8 mouse cellular contexts compared by ENCODE assay signal in genomic region chr1:74110932-74111695, GRCm38 (mm10). TPM values are rescaled to one million over a fixed set of nuclear protein-coding genes. Genes with fewer than 3 reads are reported as not detected.
DNase-seq lines count a peak whose midpoint lies in the region; ATAC-seq lines count a peak whose summit lies in the region.

No protein-coding gene starts in this region.

- peak; percentile 59 to 68 for DNase-seq in right cerebral cortex, postnatal 10 days (ENCODE audit: low spot score in 2 of 2)
- no peak for DNase-seq in right cerebral cortex, adult 18-20 months
- DNase-seq in limb, embryonic 10.5 days (ENCODE audit: low spot score): peak; percentile 60
- DNase-seq in urinary bladder, postnatal 36 days (ENCODE audit: low spot score in 2 of 2): no peak
- DNase-seq in spleen, adult 18-20 months: no peak

- no peak overlapping the region for H3K9ac ChIP-seq in forebrain, embryonic 16.5 days (replicated peaks; ENCODE audit: low read depth, low read length)
- no peak overlapping the region for H3K9ac ChIP-seq in stomach, embryonic 16.5 days (ENCODE audit: low read length)
- no peak overlapping the region for H3K9ac ChIP-seq in intestine, embryonic 15.5 days

- H3K36me3 ChIP-seq in forebrain, embryonic 16.5 days (ENCODE audit: control insufficient read depth, insufficient read depth): no peaks in the 10 kb centered on the region
- H3K36me3 ChIP-seq in limb, embryonic 10.5 days: no peaks in the 10 kb centered on the region
- no peaks in the 10 kb centered on the region for H3K36me3 ChIP-seq in stomach, embryonic 16.5 days (ENCODE audit: control insufficient read depth, insufficient read depth, low read length)
- no peaks in the 10 kb centered on the region for H3K36me3 ChIP-seq in intestine, embryonic 15.5 days

- peak overlapping the region; percentile 41 for H3K27ac ChIP-seq in forebrain, embryonic 16.5 days (ENCODE audit: low read length)
- peak overlapping the region; percentile 77 for H3K27ac ChIP-seq in limb, embryonic 10.5 days
- H3K27ac ChIP-seq in stomach, embryonic 16.5 days (ENCODE audit: low read length): no peak overlapping the region
- H3K27ac ChIP-seq in intestine, embryonic 15.5 days: no peak overlapping the region

- H3K4me2 ChIP-seq in forebrain, embryonic 16.5 days (ENCODE audit: low read length): no peak overlapping the region
- H3K4me2 ChIP-seq in stomach, embryonic 16.5 days (ENCODE audit: low read depth, low read length): no peak overlapping the region
- H3K4me2 ChIP-seq in intestine, embryonic 15.5 days (replicated peaks): no peak overlapping the region

- ATAC-seq in forebrain, embryonic 16.5 days: peak; percentile 93
- peak; percentile 69; the same call in 1 of the 2 replicates for ATAC-seq in stomach, embryonic 16.5 days (ENCODE audit: insufficient read depth, low FRiP score)
- no peak for ATAC-seq in intestine, embryonic 15.5 days

- H3K27me3 ChIP-seq in forebrain, embryonic 16.5 days (replicated peaks; ENCODE audit: control insufficient read depth, insufficient read depth, low read length): no peaks in the 10 kb centered on the region
- peaks cover 18% of the 10 kb centered on the region; the same call in 1 of the 2 replicates for H3K27me3 ChIP-seq in limb, embryonic 10.5 days (ENCODE audit: low read depth, poor library complexity, severe bottlenecking)
- no peaks in the 10 kb centered on the region for H3K27me3 ChIP-seq in stomach, embryonic 16.5 days (ENCODE audit: control insufficient read depth, insufficient read depth, low read length)
- H3K27me3 ChIP-seq in intestine, embryonic 15.5 days (replicated peaks): no peaks in the 10 kb centered on the region

- WGBS in forebrain, embryonic 16.5 days: 7% methylated on average over 8 of the region's 8 CpGs
- WGBS in limb, embryonic 10.5 days: 10% methylated on average over 8 of the region's 8 CpGs
- WGBS in stomach, embryonic 16.5 days: 28% methylated on average over 8 of the region's 8 CpGs
- WGBS in intestine, embryonic 15.5 days: 26% methylated on average over 8 of the region's 8 CpGs

- H3K4me3 ChIP-seq in forebrain, embryonic 16.5 days (replicated peaks; ENCODE audit: low read length): no peak overlapping the region
- peak overlapping the region; percentile 20 for H3K4me3 ChIP-seq in limb, embryonic 10.5 days
- H3K4me3 ChIP-seq in stomach, embryonic 16.5 days (replicated peaks; ENCODE audit: low read length): no peak overlapping the region
- H3K4me3 ChIP-seq in intestine, embryonic 15.5 days (replicated peaks): no peak overlapping the region

- no peaks in the 10 kb centered on the region for H3K9me3 ChIP-seq in forebrain, embryonic 16.5 days (ENCODE audit: control insufficient read depth, low read length)
- H3K9me3 ChIP-seq in limb, embryonic 10.5 days (replicated peaks): no peaks in the 10 kb centered on the region
- no peaks in the 10 kb centered on the region for H3K9me3 ChIP-seq in stomach, embryonic 16.5 days (replicated peaks; ENCODE audit: control insufficient read depth, low read length)
- H3K9me3 ChIP-seq in intestine, embryonic 15.5 days: no peaks in the 10 kb centered on the region

- H3K4me1 ChIP-seq in forebrain, embryonic 16.5 days (replicated peaks; ENCODE audit: control insufficient read depth, insufficient read depth, low read length): peaks cover 19% of the 10 kb centered on the region
- peaks cover 51% of the 10 kb centered on the region for H3K4me1 ChIP-seq in limb, embryonic 10.5 days
- peaks cover 7% of the 10 kb centered on the region for H3K4me1 ChIP-seq in stomach, embryonic 16.5 days (ENCODE audit: control insufficient read depth, insufficient read depth, low read length)
- H3K4me1 ChIP-seq in intestine, embryonic 15.5 days (replicated peaks): peaks cover 7% of the 10 kb centered on the region; the same call in 1 of the 2 replicates

RNA-seq across cellular contexts. Expression of gene Tns1, which starts 13.1 kb away (rescaled TPM):
- 10.7 and 11.0 TPM in 2 replicates for polyA plus RNA-seq in forebrain, embryonic 16.5 days (2015; fragmentation: Nextera tagmentation; extraction: Ambion mirVana)
- polyA plus RNA-seq in limb, embryonic 10.5 days (2016; fragmentation: Nextera tagmentation; extraction: Ambion mirVana): 38.6 and 46.7 TPM in 2 replicates
- polyA plus RNA-seq in stomach, embryonic 16.5 days (2015; fragmentation: Nextera tagmentation; extraction: Ambion mirVana): 42.1 and 45.0 TPM in 2 replicates
- polyA plus RNA-seq in intestine, embryonic 15.5 days (2015; fragmentation: Nextera tagmentation; extraction: Ambion mirVana): 23.1 and 29.1 TPM in 2 replicates

RNA-seq across cellular contexts. Expression of gene Rufy4, which starts 14.2 kb away (rescaled TPM):
- polyA plus RNA-seq in forebrain, embryonic 16.5 days (2015; fragmentation: Nextera tagmentation; extraction: Ambion mirVana): 0.32 and 0.36 TPM in 2 replicates
- 0.08 and 0.13 TPM in 2 replicates for polyA plus RNA-seq in limb, embryonic 10.5 days (2016; fragmentation: Nextera tagmentation; extraction: Ambion mirVana)
- polyA plus RNA-seq in stomach, embryonic 16.5 days (2015; fragmentation: Nextera tagmentation; extraction: Ambion mirVana): 0.25 and 0.44 TPM in 2 replicates
- 0.18 and 0.34 TPM in 2 replicates for polyA plus RNA-seq in intestine, embryonic 15.5 days (2015; fragmentation: Nextera tagmentation; extraction: Ambion mirVana)

RNA-seq across cellular contexts. Expression of gene Cxcr2, which starts 42.7 kb away (rescaled TPM):
- 0.06 TPM in 1 of 2 replicates, not detected in the other for polyA plus RNA-seq in forebrain, embryonic 16.5 days (2015; fragmentation: Nextera tagmentation; extraction: Ambion mirVana)
- polyA plus RNA-seq in limb, embryonic 10.5 days (2016; fragmentation: Nextera tagmentation; extraction: Ambion mirVana): 0.06 and 0.19 TPM in 2 replicates
- 0.52 and 0.94 TPM in 2 replicates for polyA plus RNA-seq in stomach, embryonic 16.5 days (2015; fragmentation: Nextera tagmentation; extraction: Ambion mirVana)
- polyA plus RNA-seq in intestine, embryonic 15.5 days (2015; fragmentation: Nextera tagmentation; extraction: Ambion mirVana): 0.24 and 0.35 TPM in 2 replicates

Comparison
In these comparisons a context has a peak if more than half of its experiments do, and no peak if none do; other contexts are left out.
1. DNase-seq: peak in right cerebral cortex, postnatal 10 days (2 of 2) and limb, embryonic 10.5 days (single experiment); none in right cerebral cortex, adult 18-20 months (single experiment), urinary bladder, postnatal 36 days (0 of 2) and spleen, adult 18-20 months (0 of 2).
2. H3K27ac ChIP-seq: peak in forebrain, embryonic 16.5 days (single experiment) and limb, embryonic 10.5 days (single experiment); none in stomach, embryonic 16.5 days (single experiment) and intestine, embryonic 15.5 days (single experiment).